Mouse (Mus musculus): ENCODE data around the gene Aspscr1. TPM values are rescaled to one million over a fixed set of nuclear protein-coding genes. Genes with fewer than 3 reads are reported as not detected.

Gene Aspscr1
- polyA plus RNA-seq, 1 experiment, result 104 TPM

- no peak for DNase-seq (ENCODE audit: low read depth)
Measured at GRCm38 (mm10) chr11:120733521-120733920, 60.7 kb downstream of the Aspscr1 start.

GRCm38 (mm10) chr11:120736424-120736823, 63.7 kb downstream of the Aspscr1 start:
- DNase-seq (ENCODE audit: low read depth), result no peak

- no peak for DNase-seq (ENCODE audit: low read depth)
Measured at GRCm38 (mm10) chr11:120740981-120741380, 68.2 kb downstream of the Aspscr1 start.

- DNase-seq (ENCODE audit: low read depth), result no peak
Measured at GRCm38 (mm10) chr11:120744121-120744701, 71.4 kb downstream of the Aspscr1 start.

GRCm38 (mm10) chr11:120747974-120748373, 75.2 kb downstream of the Aspscr1 start:
- no peak for DNase-seq (ENCODE audit: low read depth)

- DNase-seq (ENCODE audit: low read depth), result no peak
Measured at GRCm38 (mm10) chr11:120749430-120749829, 76.7 kb downstream of the Aspscr1 start.

GRCm38 (mm10) chr11:120751606-120752005, 78.8 kb downstream of the Aspscr1 start:
- no peak for DNase-seq (ENCODE audit: low read depth)

Other genes starting within 250 kb of the Aspscr1 start
- gene Nploc4, start 235.3 kb upstream of the Aspscr1 start, polyA plus RNA-seq (2012; rRNA removed), result 68.8 and 71.4 TPM in 2 replicates
- gene Tspan10, start 230.3 kb upstream of the Aspscr1 start, polyA plus RNA-seq (2012; rRNA removed), result not detected in 2 replicates
- 0.42 and 0.72 TPM in 2 replicates for gene Pde6g, start 219.5 kb upstream of the Aspscr1 start, polyA plus RNA-seq (2012; rRNA removed)
- gene Oxld1, start 214.9 kb upstream of the Aspscr1 start, polyA plus RNA-seq (2012; rRNA removed), result 24.5 and 30.4 TPM in 2 replicates
- gene Ccdc137, start 214.9 kb upstream of the Aspscr1 start, polyA plus RNA-seq (2012; rRNA removed), result 13.1 and 16.6 TPM in 2 replicates
- 32.5 and 34.3 TPM in 2 replicates for gene Arl16, start 205.4 kb upstream of the Aspscr1 start, polyA plus RNA-seq (2012; rRNA removed)
- 61.8 and 70.5 TPM in 2 replicates for gene Mrpl12, start 188.4 kb upstream of the Aspscr1 start, polyA plus RNA-seq (2012; rRNA removed)
- 372 and 561 TPM in 2 replicates for gene Slc25a10, start 181.1 kb upstream of the Aspscr1 start, polyA plus RNA-seq (2012; rRNA removed)
- 1.2 and 1.8 TPM in 2 replicates for gene Gcgr, start 142.3 kb upstream of the Aspscr1 start, polyA plus RNA-seq (2012; rRNA removed)
- gene Mcrip1, start 123.2 kb upstream of the Aspscr1 start, polyA plus RNA-seq (2012; rRNA removed), result 153 and 179 TPM in 2 replicates
- gene Ppp1r27, start 121.8 kb upstream of the Aspscr1 start, polyA plus RNA-seq (2012; rRNA removed), result 0.72 TPM in 1 of 2 replicates, not detected in the other
- 372 and 394 TPM in 2 replicates for gene P4hb, start 99.7 kb upstream of the Aspscr1 start, polyA plus RNA-seq (2012; rRNA removed)
- 584 and 632 TPM in 2 replicates for gene Arhgdia, start 91.3 kb upstream of the Aspscr1 start, polyA plus RNA-seq (2012; rRNA removed)
- 21.4 and 28.5 TPM in 2 replicates for gene Alyref, start 74.6 kb upstream of the Aspscr1 start, polyA plus RNA-seq (2012; rRNA removed)
- 74.7 and 75.0 TPM in 2 replicates for gene Anapc11, start 74.6 kb upstream of the Aspscr1 start, polyA plus RNA-seq (2012; rRNA removed)
- gene Npb, start 64.5 kb upstream of the Aspscr1 start, polyA plus RNA-seq (2012; rRNA removed), result 1.1 and 1.2 TPM in 2 replicates
- gene Pcyt2, start 55.0 kb upstream of the Aspscr1 start, polyA plus RNA-seq (2012; rRNA removed), result 139 and 189 TPM in 2 replicates
- 57.9 and 61.4 TPM in 2 replicates for gene Sirt7, start 47.7 kb upstream of the Aspscr1 start, polyA plus RNA-seq (2012; rRNA removed)
- gene Mafg, start 39.4 kb upstream of the Aspscr1 start, polyA plus RNA-seq (2012; rRNA removed), result 53.0 and 56.7 TPM in 2 replicates
- gene Pycr1, start 29.2 kb upstream of the Aspscr1 start, polyA plus RNA-seq (2012; rRNA removed), result 6.9 and 10.5 TPM in 2 replicates
- gene Myadml2, start 24.8 kb upstream of the Aspscr1 start, polyA plus RNA-seq (2012; rRNA removed), result 0.26 TPM in 1 of 2 replicates, not detected in the other
- 3.3 and 4.0 TPM in 2 replicates for gene Notum, start 11.8 kb upstream of the Aspscr1 start, polyA plus RNA-seq (2012; rRNA removed)
- gene Cenpx, start 40.8 kb downstream of the Aspscr1 start, polyA plus RNA-seq (2012; rRNA removed), result 84.6 and 100 TPM in 2 replicates
- gene Lrrc45, start 41.0 kb downstream of the Aspscr1 start, polyA plus RNA-seq (2012; rRNA removed), result 38.5 and 41.4 TPM in 2 replicates
- 18.2 and 19.0 TPM in 2 replicates for gene Rac3, start 48.5 kb downstream of the Aspscr1 start, polyA plus RNA-seq (2012; rRNA removed)
- 188 and 202 TPM in 2 replicates for gene Dcxr, start 54.3 kb downstream of the Aspscr1 start, polyA plus RNA-seq (2012; rRNA removed)
- 121 and 130 TPM in 2 replicates for gene Cbr2, start 59.1 kb downstream of the Aspscr1 start, polyA plus RNA-seq (2012; rRNA removed)
- 0.59 and 1.1 TPM in 2 replicates for gene Hmga1b, start 89.8 kb downstream of the Aspscr1 start, polyA plus RNA-seq (2012; rRNA removed)
- gene Rfng, start 111.2 kb downstream of the Aspscr1 start, polyA plus RNA-seq (2012; rRNA removed), result 35.8 and 37.8 TPM in 2 replicates
- 207 and 231 TPM in 2 replicates for gene Gps1, start 111.3 kb downstream of the Aspscr1 start, polyA plus RNA-seq (2012; rRNA removed)
- gene Dus1l, start 123.4 kb downstream of the Aspscr1 start, polyA plus RNA-seq (2012; rRNA removed), result 31.7 and 31.9 TPM in 2 replicates
- 2,531 and 4,379 TPM in 2 replicates for gene Fasn, start 151.6 kb downstream of the Aspscr1 start, polyA plus RNA-seq (2012; rRNA removed)

All from gonadal fat pad, adult 2 months (tissue).